Mouse (Mus musculus): ENCODE measurements around the gene Zfp444. TPM values are rescaled to one million over a fixed set of nuclear protein-coding genes. Genes with fewer than 3 reads are reported as not detected.

The Zfp444 gene
- total and polyA plus RNA-seq, 3 experiments, result 16.2 to 24.2 TPM; not detected in 1

DNA sequence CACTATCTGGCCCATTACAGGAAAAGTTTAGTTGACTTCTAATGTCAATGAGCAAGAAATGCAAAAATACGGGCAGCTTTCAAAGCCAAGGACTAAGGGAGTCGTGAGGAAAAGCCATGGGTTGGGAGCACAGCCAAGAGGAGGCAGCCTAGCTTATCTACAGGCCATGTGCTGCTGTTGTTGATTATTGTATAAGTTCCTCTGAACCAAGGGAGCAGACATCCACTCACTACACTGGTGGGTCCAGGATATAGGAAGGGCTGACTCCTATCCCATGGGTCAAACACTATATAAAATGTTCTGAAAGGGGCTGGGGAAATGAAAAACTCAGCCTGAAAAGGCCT, 25.1 kb upstream of the Zfp444 start:
- H3K27me3 ChIP-seq (ENCODE audit: control insufficient read depth in 1 of 2, insufficient read depth in 2 of 2, low read length in 2 of 2), result no peaks in the 10 kb centered on the region
- no peak for TF ChIP-seq RAD21 (IDR thresholded peaks at IDR 0.05; ENCODE audit: low read depth, low read length)
- TF ChIP-seq SIN3A (IDR thresholded peaks at IDR 0.05; ENCODE audit: low read length), result peak; percentile 90
- TF ChIP-seq POLR2AphosphoS2 (IDR thresholded peaks at IDR 0.05; ENCODE audit: low read length), result no peak
- TF ChIP-seq GATA1 (IDR thresholded peaks at IDR 0.05; ENCODE audit: low read depth, low read length), result peak; percentile 80
- no peak for TF ChIP-seq ELF1 (IDR thresholded peaks at IDR 0.05; ENCODE audit: low read depth, low read length)
- no peak for TF ChIP-seq BHLHE40 (IDR thresholded peaks at IDR 0.05; ENCODE audit: borderline replicate concordance, low read depth, low read length)
- TF ChIP-seq MXI1 (IDR thresholded peaks at IDR 0.05; ENCODE audit: low read depth, low read length), result peak; percentile 92
- TF ChIP-seq SMC3 (IDR thresholded peaks at IDR 0.05; ENCODE audit: low read depth, low read length), result no peak
- no peak for TF ChIP-seq ZMIZ1 (IDR thresholded peaks at IDR 0.05; ENCODE audit: low read depth, low read length)
- TF ChIP-seq NELFE (IDR thresholded peaks at IDR 0.05; ENCODE audit: low read depth, low read length), result no peak
- TF ChIP-seq ETS1 (IDR thresholded peaks at IDR 0.05; ENCODE audit: low read depth, low read length), result peak; percentile 28; the same call in 1 of the 2 replicates
- TF ChIP-seq USF1 (IDR thresholded peaks at IDR 0.05; ENCODE audit: low read depth, low read length), result peak; percentile 67
- TF ChIP-seq EP300 (IDR thresholded peaks at IDR 0.05; ENCODE audit: low read depth in 1 of 2, low read length in 2 of 2), result peak; percentile 43 to 52
- TF ChIP-seq MAX (IDR thresholded peaks at IDR 0.05; ENCODE audit: low read length), result peak; percentile 96
- TF ChIP-seq ZKSCAN1 (IDR thresholded peaks at IDR 0.05; ENCODE audit: low read depth, low read length), result no peak
- no peak for TF ChIP-seq ZC3H11A (IDR thresholded peaks at IDR 0.05; ENCODE audit: low read depth, low read length)
- TF ChIP-seq NRF1 (IDR thresholded peaks at IDR 0.05; ENCODE audit: insufficient read depth, low read depth, low read length, poor library complexity, severe bottlenecking), result no peak
- no peak for TF ChIP-seq POLR2AphosphoS5 (IDR thresholded peaks at IDR 0.05; ENCODE audit: borderline replicate concordance, low read depth, low read length)
- TF ChIP-seq TCF12 (IDR thresholded peaks at IDR 0.05; ENCODE audit: low read depth, low read length), result peak; percentile 30; the same call in 1 of the 2 replicates
- TF ChIP-seq MYC (IDR thresholded peaks at IDR 0.05; ENCODE audit: low read depth, low read length), result peak; percentile 84
- TF ChIP-seq GABPA (IDR thresholded peaks at IDR 0.05; ENCODE audit: low read depth, low read length), result no peak
- TF ChIP-seq TAL1 (IDR thresholded peaks at IDR 0.05; ENCODE audit: low read length), result peak; percentile 54
- TF ChIP-seq MYB (IDR thresholded peaks at IDR 0.05; ENCODE audit: low read depth, low read length), result no peak
- no peak for TF ChIP-seq MEF2A (IDR thresholded peaks at IDR 0.05; ENCODE audit: extremely low read depth, insufficient replicate concordance, low read depth, low read length, poor library complexity, severe bottlenecking)
- DNase-seq (ENCODE audit: low read depth, low spot score), result peak; percentile 70
- H3K27ac ChIP-seq (ENCODE audit: control insufficient read depth, low read depth, low read length), result no peak overlapping the region
- H3K9me3 ChIP-seq (replicated peaks; ENCODE audit: insufficient read depth, low read length), result no peaks in the 10 kb centered on the region
- H3K79me2 ChIP-seq (ENCODE audit: control insufficient read depth, insufficient read depth, low read length, poor library complexity), result peaks cover 79% of the 10 kb centered on the region
- peaks cover 0 to 13% of the 10 kb centered on the region in 2 experiments; a peak in 2 of 4 replicates for H3K36me3 ChIP-seq (ENCODE audit: control insufficient read depth in 1 of 2, insufficient read depth in 2 of 2, low read length in 2 of 2)
- no peak overlapping the region for H3K9ac ChIP-seq (ENCODE audit: control insufficient read depth, low read depth, low read length, poor library complexity, severe bottlenecking)
- peaks cover 0 to 37% of the 10 kb centered on the region in 2 experiments for H3K4me1 ChIP-seq (ENCODE audit: control insufficient read depth in 1 of 2, insufficient read depth in 2 of 2, low read length in 2 of 2)
- H3K4me3 ChIP-seq (ENCODE audit: control insufficient read depth in 1 of 2, insufficient read depth in 1 of 2, low read depth in 2 of 2, low read length in 2 of 2), result no peak overlapping the region
